Mouse (Mus musculus) embryonic fibroblast, embryonic 13.5 days (primary cell): ENCODE results near the gene Cib1. TPM values are rescaled to one million over a fixed set of nuclear protein-coding genes. Genes with fewer than 3 reads are reported as not detected.
A peak's percentile ranks its signal among the peaks of the same experiment; 100 is the strongest.

Experiments used
- H3K27ac ChIP-seq: 2 replicates; pipeline ENCODE4 v1.5.1; 2012; ENCODE audit warnings: low read length, control low read depth, inconsistent platforms; ENCODE audit not compliant: insufficient read depth
- H3K4me1 ChIP-seq: 2 replicates; pipeline ENCODE4 v1.6.1; 2011; ENCODE audit warnings: low read length; ENCODE audit not compliant: control insufficient read depth, insufficient read depth
- H3K4me3 ChIP-seq: 2 replicates; pipeline ENCODE4 v1.5.1; 2011; ENCODE audit warnings: mild to moderate bottlenecking, control low read depth, low read length; ENCODE audit not compliant: insufficient read depth
- CTCF ChIP-seq: IDR thresholded peaks from 2 replicates; pipeline ENCODE4 v1.5.1; 2011; ENCODE audit warnings: mild to moderate bottlenecking, control low read depth, low read length, moderate library complexity, borderline replicate concordance; ENCODE audit not compliant: insufficient read depth
- POLR2A ChIP-seq: IDR thresholded peaks from 2 replicates; pipeline ENCODE4 v1.6.1; 2011; ENCODE audit warnings: low read depth, mild to moderate bottlenecking, control low read depth, low read length, moderate library complexity
- polyA plus RNA-seq: library from polyadenylated mRNA; stranded (reverse); fragments of >200 nt; gene quantifications from 2 replicates; pipeline ENCODE4 v1.2.4, GENCODE M21; 2011; ENCODE audit warnings: low read depth; ENCODE audit not compliant: missing spikeins, insufficient read length

Gene Cib1
- polyA plus RNA-seq, 1 experiment = 33.3 TPM

DNA sequence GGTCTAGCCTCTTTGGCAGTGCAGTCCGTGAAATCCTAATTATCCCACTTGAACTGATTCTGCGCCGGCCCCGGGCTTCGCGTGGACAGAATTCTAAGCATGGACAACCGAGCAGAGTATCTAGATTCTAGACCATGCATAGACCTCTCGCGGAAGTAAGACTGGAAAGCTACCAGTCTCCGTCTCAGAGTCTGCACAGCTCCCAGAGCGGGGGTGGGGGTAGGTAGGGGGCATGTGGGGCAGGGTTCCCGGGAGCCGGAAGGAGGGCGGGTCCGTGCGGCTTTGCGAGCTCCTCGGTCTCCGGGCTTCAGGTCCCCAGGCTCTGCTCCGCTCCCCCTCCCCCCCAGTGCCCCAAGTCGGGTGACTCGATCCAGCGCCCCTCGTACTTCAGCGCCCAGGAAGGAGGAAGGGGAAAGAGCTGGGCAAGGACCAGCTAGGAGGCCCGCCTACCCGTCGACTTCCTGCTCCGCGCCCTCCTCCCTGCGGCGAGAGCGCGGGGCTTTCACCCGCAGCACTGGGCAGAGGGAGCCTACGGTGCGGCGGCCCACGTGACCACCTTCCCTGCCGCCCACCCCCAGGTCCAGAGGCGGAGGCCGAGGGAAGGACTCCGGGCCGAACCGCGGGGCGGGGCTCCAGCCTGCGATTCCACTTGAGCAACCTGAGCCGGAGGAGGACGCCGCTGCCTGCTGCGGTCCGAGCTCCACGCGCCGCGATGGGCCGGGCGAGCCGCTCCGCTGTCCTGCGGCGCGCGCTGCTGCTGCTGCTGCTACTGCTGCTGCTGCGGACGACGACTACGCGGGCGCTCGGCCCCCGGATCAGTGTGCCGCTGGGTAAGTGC is 34.5 kb downstream of the Cib1 start:
- H3K27ac ChIP-seq = peak overlapping the region; percentile 51
- TF ChIP-seq POLR2A (peak; percentile 79), CTCF (no peak)
- peak overlapping the region; percentile 66 for H3K4me3 ChIP-seq
- no peaks in the 10 kb centered on the region; the same call in 1 of the 2 replicates for H3K4me1 ChIP-seq

DNA sequence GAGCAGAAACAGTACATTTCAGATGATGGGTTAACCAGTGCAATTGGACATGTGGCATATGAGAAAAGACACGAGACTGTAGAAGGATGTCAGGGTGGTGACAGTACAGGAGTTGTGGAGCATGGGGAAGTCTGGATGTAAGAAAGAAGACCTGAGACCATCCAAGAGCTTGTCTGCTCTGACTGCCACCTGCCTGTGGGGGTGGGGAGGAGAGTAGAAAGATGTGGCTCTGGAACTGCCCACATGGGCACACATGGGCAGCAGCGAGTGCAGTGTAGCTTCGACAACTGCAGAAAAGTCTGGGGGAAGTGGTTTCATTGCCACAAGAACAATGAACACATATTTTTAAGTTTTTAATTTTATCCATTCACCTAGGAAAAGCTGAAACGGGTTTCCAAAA is 35.2 kb downstream of the Cib1 start:
- Histone ChIP-seq H3K4me1 (peaks cover 2% of the 10 kb centered on the region; the same call in 1 of the 2 replicates), H3K27ac (no peak overlapping the region; the same call in 1 of the 2 replicates), H3K4me3 (no peak overlapping the region)
- no peak for TF ChIP-seq CTCF

DNA sequence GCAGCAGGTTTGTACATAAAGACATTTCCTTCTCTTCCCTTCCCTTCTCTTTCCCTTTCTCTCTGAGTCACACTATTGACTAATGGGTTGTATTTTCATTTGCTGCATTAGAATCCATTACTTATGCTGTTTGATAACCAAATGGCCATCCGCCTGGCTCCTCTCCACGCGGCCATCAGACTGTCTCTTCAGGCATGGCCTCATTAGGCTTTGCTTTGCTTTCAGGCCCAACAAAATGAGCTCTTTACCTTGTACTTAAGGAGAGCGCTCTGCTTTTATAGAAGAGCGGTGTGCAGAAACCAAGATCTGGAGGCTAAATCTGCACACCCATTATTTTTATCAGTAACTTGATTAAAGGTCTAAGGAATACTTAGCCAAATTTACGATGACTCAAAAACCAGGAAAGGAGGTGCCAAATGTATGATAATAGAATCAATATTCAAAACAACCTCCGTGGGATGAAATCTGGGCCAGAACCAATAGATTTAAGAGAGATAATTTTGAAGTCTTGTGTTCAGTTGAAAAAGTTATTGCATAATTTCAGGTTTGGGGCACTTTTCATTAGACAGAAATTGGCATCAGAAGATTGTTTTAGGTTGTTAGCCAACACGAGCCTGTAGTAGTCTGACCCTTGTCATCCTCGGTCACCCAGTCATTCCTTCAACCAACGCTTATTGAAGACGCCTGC is 36.9 kb downstream of the Cib1 start:
- peaks cover 2% of the 10 kb centered on the region; the same call in 1 of the 2 replicates for H3K4me1 ChIP-seq
- H3K27ac ChIP-seq = no peak overlapping the region
- no peak overlapping the region for H3K4me3 ChIP-seq
- no peak for TF ChIP-seq POLR2A
- TF ChIP-seq CTCF = no peak

DNA sequence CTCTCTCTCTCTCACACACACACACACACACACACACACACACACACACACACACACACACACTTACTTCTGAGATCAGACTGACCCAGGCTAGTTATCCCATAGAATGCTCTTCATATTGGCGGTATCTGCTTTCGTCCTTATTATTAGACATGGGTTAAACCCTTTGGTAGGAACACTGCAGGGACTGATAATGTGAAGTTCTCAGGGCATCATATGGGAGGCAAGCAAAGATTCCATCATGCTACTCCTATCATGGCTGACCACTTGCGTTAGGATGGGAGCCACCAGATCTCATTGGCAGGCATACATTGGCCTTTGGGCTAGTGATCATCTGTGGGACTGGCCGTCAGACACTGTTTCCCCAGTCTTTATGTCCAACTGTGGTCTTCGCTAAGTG is 37.5 kb downstream of the Cib1 start:
- TF ChIP-seq POLR2A (no peak), CTCF (no peak)
- H3K4me1 ChIP-seq = peaks cover 2% of the 10 kb centered on the region; the same call in 1 of the 2 replicates
- H3K27ac ChIP-seq = no peak overlapping the region
- no peak overlapping the region for H3K4me3 ChIP-seq

DNA sequence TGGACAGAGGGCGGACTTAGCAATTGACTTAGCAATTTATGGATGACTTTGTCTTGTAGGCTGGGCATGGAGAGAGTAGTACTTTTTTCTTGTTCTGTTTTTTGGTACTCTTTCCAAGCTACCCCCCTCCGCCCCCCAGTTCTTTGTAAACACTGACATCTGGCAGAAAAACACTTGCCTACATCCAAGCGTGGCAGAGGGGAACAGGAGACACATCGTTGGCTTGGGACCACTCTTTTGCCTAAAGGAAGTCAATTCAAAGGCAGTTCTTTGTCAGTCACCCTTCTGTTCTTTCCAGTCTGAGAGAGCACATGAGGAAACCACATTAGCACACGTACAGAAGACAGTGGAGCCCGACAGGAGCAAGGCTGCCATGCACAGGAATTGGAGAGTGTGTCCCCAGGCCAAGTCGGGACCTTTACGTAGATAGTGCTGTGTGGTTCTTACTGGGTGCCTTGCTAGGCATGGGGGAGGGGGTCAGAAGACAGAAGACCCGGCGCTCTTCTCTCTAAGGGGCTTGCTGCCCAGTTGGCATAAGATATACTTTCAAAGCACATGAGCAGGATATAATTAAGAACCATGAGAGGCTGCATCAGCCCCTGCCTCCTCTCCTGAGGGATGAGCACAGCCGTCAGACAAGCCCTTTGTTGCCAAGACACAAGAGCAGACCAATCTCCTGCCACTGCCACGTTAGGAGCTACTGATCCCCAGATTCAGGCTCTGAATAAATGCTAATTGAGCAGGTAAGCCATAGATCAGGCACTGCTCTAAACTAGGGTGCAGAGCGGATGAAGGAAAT is 38.5 kb downstream of the Cib1 start:
- Histone ChIP-seq H3K27ac (no peak overlapping the region), H3K4me3 (no peak overlapping the region), H3K4me1 (0 out of 2 replicates have a peak, but pooled peaks cover 2% of the 10 kb centered on the region)
- TF ChIP-seq CTCF = no peak
- TF ChIP-seq POLR2A = no peak

DNA sequence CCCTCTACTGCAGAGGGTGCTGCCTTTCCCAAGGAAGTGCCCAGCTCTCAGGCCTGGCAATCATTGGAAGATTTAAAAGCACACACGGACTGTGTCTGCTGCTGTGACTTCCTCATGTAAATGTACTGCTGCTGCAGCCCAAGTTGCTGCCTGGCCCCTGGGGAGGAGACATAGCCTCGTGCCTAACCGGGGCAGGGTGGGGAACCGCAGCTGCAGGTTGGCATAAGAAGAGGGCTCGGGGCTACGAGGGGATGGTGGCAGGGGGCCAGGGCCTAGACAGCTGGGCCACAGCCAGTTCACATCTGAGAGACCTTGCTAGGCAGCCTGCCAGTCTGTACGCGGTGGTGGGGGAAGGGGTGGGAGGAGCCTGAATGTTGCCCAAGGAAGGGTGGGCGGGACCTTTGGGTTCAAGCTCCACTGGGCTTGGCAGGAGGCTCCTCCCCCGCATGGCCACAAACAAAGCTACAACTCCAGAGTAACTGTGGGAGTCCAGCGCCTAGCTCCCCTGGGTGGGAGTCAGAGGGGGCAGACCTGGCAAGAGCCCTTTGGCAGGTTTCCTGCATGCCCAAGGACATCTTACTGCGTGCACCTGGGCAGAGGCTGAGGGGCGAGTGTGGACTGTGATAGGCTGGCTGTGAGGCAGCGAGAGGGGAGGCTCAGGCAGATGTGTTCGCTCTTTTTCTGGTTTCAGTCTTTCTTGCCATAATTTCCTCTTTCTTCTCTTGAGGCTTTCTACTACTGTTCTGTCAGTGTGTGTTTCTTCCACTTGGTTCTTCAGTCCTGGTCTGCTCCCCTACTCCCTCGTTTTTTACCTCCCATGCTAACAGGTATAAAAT is 40.2 kb downstream of the Cib1 start:
- Histone ChIP-seq H3K4me1 (0 out of 2 replicates have a peak, but pooled peaks cover 2% of the 10 kb centered on the region), H3K27ac (no peak overlapping the region), H3K4me3 (no peak overlapping the region)
- TF ChIP-seq POLR2A = no peak
- no peak for TF ChIP-seq CTCF

DNA sequence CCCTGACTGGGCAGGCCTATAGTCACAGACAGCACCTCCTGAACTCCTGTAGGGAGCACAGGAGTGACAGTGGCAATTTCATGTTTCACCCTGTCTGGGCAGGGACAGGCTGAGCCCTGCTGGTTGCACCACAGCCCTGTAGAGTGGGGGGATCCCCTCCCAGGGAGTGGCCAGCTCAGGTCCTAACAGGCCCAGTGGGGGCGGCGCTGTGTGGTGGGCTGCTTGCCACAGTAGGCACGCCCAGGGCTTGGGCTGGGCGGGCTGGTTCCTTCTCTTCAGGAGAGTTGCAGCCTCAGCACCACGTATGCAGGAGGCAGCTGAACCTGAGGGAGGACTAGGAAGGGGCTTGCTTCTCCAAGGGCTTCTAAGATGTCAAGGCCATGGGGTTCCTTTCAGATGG is 41.2 kb downstream of the Cib1 start:
- TF ChIP-seq POLR2A (no peak), CTCF (no peak)
- Histone ChIP-seq H3K4me3 (no peak overlapping the region), H3K4me1 (0 out of 2 replicates have a peak, but pooled peaks cover 2% of the 10 kb centered on the region), H3K27ac (no peak overlapping the region)

DNA sequence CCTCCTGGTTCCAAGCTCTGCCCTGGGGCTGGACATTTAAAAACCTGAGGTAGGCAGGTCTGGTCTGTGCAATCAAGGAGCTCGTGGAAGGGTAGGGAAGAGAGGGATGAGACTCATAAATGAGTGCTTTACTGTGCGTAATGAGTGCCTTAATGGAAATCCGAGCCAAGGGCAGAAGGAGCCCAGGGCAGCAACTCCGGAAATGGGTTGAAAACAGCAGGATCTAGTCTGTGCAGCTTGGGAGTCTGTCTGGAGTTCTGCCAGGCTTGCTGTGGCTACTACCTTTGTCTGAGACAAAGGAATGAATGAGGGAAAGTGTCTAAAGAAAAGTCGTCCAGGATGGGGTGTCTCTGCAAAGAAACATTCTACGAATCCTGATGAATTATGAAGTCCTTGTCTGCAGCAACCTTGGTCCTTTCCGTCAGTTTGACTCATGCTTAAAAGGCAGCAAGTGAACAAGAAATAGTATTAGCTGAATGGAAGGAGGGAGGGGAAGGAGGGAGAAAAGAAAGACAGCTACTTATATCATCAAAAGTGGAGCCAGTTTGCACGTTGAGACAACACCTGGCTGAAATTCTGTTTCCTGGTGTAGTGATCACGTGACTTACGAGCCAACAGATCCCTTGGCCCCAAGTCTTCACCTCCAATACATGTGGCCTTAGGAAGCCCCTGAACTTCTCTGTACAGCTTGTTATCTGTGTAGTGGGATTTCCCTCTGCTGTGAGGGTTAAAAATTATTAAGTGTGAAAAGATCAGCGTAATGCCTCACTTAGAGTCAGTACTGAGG is 43.3 kb downstream of the Cib1 start:
- Histone ChIP-seq H3K27ac (no peak overlapping the region), H3K4me1 (0 out of 2 replicates have a peak, but pooled peaks cover 2% of the 10 kb centered on the region), H3K4me3 (no peak overlapping the region)
- TF ChIP-seq POLR2A (no peak), CTCF (no peak)
